Mouse (Mus musculus) T-cell, adult 2 months (primary cell): Measurements from ENCODE around the gene Appl1.

ENCODE experiments used
- DNase-seq: peaks from one replicate; pipeline ENCODE4 v3.0.0; 2022; ENCODE audit warnings: low spot score

Gene Appl1

DNA sequence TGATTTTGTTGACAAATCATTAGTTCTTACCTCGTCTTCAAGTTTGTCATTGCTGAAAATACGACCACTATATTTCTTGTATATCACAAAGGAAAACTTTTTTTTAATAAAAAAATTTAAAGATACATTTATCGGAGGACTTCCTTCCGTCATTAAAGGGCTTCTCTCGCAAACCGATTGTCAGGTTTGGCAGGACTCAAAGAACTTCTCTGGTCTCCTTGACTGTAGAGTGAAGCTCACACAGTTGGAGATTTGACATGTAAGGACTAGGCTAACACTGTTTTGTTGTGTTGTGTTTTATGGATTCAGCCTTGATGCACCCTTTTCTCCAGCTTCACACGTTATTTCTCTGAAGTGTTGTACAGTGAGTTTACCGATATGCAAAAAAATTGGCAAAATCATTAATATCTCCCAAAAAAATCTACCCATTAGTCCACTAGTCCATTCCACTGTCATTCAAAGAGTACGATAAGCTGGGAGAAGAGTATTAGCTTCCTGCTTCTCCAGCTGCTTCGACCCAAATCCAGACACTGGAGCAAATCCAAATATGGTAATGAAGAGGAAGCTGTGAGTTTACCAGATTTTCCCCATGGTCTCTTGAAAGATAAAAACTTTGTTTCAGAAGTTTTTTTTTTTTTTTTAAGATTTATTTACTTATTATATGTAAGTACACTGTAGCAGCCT is at the start of gene Appl1:
Appl1 (minus strand) TSS at position 127 of the 684 bp plus-strand sequence.
- no peak for DNase-seq

DNA sequence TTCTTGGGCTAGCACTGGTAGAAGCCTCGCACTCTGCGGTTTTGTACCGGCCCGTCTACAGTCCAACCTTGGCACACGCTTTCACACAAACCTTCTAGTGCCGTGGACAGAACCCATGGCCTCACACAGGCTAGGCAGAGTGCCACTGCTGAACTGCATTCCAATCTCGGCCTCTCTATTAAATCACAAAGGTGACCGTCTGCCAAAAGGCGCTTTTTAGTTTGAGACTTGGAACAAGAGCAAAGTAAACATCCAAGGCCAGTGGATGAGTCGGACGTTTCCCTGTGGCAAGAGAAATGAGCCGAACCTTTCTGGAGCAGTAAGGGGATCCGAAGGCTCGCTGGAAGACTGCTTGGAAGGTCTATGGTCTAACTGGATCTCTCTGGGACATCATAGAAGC is 48.8 kb upstream of the Appl1 start:
- DNase-seq: no peak

DNA sequence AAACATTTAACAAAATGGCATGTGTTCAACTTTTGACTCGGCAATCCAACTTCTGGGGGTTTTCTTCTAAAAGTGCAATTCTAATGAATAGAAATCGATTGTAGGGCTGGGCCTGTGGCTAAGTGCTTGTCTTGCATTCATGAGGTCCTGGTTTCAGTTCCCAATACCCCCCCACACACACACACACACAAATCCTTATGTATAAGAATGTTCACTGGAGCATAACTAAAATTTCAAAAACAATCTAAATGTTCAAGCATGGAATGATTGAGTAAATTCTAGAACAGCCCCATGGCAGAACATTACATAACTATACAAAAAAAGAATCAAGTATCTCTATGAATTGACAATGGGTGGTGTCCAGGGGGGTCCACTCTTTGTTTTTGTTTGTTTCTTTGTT is 46.9 kb upstream of the Appl1 start:
- no peak for DNase-seq

DNA sequence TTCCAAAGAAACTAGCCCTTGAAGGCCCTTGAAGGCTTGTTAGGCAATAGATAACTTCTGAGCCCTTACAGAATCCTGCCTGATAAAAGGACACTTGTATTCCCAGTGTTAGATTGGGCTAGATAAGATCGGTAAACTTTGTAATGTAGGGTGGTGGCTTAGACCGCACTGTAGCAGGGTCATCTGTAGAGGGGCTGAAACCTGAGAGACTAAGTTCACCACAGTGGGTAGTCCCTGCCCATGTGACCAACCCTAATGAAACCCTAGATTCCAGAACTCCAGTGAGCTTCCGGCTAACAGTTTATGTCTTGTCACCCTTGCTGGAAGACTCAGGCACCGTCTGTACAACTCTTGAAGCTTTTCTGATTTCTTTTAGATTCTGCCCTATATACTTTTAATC is 42.6 kb upstream of the Appl1 start:
- no peak for DNase-seq

DNA sequence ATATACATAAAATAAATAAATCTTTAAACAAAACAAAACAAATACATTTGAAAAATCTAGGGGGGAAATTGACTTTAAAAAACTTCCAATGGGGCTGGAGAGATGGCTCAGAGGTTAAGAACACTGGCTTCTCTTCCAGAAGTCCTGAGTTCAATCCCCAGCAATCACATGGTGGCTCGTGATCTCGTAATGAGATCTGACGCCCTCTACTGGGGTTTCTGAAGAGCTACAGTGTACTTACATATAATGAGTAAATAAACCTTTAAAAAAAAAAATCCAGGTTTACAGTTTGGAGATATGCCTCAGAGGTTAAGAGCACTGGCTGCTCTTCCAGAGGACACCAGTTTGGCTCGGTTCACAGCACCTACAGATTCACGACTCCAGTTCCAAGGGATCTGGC is 40.5 kb upstream of the Appl1 start:
- DNase-seq: no peak

DNA sequence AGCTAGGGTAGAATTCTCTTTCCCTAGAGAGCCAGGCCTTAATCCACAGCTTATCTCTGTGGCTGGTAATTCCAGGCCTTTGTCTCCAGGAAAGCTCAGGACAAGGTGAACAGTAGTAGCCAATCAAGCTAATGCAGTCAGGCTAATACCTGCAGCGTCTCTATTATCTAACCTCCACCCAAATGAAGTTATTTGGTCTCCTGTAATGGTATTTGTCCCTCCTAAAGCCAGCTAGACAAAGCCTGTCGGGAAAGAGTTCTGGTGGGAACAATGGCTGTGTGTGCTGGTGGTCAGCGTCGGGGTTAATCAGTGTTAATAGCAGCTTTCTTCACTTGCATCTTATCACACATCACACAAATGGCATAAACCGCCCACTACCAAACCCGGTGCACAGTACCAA is 34.9 kb upstream of the Appl1 start:
- no peak for DNase-seq

DNA sequence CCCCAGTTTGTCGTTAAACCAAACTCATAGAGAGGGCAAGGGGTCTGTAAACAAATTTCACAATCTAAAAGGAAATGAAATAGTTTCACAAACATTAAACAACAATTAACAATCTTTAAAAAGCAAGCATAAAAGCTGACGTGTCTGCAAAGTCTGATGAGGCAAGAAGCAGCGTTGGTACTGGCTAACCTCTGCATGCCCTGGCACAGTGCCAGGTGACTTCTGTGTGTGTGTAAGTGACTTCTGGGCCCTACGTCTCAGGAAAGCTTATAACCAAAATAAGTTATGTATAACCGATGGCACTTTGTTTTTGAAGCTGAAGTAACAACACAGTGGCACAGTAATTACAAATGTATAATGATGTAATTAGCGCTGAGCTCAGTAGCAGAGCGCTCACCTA is 33.9 kb upstream of the Appl1 start:
- DNase-seq: no peak

DNA sequence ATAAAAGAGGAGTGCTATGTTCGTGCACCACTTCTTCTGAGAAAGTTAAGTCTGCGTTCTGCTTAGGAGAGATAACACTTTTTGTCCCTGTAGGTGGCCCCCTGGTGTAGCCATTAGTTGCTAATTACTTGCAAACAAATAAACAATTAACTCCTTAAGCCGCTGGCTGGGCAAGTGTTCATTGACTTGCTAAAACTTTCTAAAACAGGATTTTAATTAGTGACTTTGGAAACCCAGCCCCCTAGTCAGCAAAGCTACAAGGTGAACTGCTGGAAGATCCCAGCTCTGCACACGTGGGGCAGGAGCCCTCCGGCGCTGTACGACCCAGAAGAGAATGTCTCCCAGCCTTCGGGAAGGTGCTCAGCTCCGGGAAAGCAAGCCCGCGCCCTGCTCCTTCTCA is 29.4 kb upstream of the Appl1 start:
- no peak for DNase-seq

DNA sequence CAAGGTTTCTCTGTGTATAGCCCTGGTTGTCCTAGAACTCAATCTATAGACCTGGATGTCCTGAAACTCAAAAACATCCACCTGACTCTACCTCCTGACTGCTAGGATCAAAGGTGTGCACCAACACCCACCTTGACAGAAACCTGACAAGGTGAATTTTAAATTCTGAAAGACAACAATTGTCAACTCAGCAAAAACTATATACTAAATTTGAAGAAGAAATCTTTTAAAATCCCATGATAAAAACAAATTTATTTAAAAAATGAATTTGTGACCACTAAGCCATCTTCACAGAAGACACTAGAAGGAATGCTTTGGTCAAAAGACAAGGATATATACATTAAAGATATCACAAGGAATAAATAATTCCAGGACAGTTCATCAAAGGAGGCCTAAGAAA is 25.2 kb upstream of the Appl1 start:
- DNase-seq: no peak

DNA sequence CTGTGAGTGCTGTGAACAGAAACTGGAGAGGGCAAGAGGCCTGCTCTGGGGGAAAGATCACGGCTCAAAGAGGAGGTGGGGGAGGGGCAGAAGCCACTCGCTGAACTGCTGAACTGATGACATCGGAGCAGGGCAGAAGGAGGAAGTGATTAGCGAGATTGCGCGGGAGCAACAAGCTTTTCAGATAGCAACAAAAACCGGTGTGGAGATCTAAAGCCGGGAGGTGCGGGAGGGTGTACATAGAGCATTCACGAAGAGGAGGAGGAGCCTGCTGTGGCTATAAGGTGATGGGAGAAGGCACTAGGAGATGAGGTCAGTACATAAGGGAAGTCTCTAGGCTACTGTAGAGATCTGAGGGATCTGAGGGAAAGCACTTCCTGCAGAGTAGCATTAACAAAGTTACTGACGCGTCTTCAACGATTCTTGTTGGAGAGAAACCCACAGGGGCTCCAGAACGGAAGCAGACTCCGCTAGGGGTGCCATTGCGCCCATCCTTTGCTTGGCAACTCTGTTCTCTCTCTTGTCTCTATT is 23.2 kb upstream of the Appl1 start, which contains the start of gene Hesx1:
Hesx1 (plus strand) TSS at position 206 of the 531 bp plus-strand sequence.
- peak; percentile 82 for DNase-seq

DNA sequence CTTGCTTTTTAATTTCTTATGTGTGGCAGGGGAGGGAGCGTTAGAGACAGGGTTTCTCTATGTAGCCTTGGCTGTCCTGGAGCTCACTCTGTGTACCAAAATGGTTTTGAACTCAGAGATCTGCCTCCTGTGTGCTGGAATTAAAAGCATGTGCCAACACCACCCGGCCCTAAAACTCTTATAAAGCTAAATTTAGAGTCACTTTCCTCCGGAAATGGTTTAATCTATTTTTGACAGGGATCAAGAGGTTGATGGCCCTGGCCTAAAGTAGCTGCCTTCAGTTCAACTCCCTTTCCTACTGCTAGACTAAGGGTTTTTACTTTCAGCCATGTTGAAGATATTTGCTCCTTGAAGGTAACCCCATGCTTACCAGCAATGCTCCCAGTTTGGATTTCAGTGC is 22.4 kb upstream of the Appl1 start:
- no peak for DNase-seq

DNA sequence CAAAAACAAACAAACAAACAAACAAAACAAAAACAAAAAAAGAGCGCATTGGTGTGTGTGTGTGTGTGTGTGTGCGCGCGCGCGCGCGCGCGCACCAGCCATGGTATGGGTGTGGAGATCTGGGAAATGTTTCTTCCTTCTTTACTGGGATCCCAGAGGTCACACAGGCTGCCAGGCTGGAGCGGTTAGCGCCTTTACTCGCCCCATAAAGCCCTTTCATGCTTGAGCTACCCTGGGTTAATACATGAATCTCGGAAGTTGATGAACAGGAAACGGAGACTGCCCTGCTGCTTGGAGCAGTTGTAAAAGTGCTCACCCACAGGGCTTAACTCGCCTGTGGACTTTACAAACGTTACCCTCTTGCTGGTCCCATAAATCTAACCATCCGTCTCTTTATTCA is 20.6 kb upstream of the Appl1 start:
- DNase-seq: no peak

DNA sequence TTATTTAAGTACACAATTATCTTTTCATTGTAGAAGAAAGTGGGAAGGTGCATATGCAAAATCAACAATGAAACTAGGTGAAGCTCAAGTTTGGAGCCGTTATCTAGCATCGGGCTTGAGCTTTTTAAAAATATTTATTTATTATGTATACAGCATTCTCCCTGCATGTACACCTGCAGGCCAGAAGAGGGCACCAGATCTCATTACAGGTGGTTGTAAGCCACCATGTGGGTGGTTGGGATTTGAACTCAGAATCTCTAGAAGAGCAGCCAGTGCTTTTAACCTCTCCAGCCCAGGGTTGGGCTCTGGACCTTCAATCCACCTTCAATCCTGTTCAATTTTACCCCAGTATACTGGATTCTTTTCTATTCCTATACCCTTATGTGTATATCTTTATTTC is 17.7 kb upstream of the Appl1 start:
- peak; percentile 29 for DNase-seq

DNA sequence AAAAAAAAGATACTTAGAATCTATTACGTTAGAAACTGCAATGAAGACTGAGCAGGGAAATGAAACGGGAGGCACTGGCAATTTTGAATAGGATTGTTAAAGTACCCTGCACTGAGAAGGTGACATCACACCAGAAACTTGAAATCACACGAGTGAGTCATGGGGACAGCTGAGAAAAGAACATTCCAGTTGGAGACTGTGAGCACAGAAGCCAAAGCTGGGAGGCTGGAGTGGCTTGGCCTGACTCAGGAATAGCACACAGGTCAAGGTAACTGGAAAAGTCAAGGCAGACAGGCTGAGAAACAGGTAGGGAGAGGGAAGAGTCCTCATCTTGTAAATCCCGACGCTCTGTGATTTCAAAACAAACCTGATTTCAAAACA is 11.1 kb upstream of the Appl1 start:
- no peak for DNase-seq

DNA sequence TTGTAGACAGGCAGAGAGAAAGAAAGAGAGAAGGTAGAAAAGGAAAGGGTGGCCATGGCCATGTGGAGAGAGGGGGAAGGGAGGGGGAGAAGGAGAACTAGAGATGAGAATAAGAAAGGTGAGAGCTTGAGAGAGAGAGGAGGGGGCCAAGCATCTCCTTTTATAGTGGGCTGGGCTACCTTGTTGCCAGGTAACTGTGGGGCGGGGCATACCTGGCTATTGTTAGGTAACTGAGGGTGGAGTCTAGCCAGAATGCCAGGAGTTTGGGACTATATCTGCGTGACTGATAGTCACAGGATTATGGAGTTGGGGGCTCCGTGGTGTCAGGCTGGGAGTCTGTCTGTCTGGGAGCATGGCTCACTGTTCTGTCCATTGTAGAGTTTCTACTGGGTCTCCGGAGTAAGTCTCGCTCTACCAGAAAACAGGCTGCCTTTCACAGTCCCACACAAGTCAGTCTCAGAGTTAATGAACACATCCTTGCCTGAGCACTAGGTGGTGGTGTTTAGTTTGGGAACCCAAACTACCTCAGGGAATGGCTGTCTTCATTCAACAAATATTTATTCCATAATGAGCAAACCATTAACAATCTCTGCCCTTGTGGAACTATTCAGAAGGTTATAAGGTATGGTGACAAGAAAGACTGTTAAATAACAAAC is 10.6 kb upstream of the Appl1 start:
- DNase-seq: no peak

DNA sequence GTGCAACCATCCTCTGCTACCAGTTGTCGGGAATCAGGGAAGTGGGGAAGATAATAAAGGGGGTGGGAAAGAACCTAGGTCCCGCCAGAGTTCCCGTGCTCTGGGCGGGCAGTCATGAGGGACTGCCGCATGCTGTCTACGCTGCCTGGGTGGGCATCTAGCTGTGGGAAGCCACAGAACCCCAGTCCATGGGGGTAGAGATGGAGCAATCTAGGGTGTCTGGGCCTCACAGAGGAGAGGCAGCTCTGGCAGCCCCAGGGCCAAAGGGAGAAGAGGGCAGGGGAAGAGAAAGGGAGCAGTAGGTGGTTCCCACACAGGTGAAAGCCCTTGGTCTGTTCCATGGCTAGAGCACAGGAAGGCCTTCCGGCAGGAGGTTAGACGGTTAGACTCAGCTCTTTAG is 10.0 kb upstream of the Appl1 start:
- DNase-seq: no peak

DNA sequence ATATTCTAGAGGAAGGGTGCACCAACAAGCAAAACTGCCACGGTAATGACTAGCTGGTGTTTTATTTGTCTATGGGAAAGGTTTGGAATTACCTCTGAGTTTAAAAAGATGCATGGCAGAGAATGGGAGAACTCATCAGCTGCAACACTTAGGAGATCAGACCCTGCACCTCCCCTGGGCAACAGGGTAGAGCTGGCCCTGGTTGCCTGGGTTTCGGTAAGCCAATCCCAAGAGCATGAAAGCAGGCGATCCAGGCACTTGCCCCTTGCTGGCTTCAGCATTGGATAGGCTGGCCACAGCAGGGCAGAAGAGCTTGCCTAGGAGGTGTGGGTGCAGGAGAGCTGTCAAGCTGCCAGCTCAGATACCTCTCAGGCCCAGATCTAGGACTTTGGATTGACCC is 8.8 kb upstream of the Appl1 start:
- no peak for DNase-seq

DNA sequence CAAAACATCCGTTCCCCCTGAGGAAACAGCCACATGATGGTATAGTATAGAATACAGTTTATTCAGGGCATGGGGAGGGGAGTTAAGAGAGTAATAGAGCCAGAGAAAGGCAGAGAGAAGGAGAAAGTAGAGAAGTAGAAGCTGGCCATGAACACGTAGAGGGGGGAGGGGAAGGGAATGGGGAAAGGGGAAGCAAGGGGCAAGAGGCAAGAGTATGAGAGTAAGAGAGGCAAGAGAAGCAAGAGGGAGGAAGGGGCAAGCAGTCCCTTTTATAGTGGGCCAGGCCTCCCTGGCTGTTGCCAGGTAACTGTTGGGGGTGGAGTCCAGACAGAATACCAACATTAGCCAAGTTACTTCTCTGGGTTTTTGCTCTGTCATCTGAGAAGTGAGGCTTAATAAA is 6.5 kb upstream of the Appl1 start:
- DNase-seq: no peak

DNA sequence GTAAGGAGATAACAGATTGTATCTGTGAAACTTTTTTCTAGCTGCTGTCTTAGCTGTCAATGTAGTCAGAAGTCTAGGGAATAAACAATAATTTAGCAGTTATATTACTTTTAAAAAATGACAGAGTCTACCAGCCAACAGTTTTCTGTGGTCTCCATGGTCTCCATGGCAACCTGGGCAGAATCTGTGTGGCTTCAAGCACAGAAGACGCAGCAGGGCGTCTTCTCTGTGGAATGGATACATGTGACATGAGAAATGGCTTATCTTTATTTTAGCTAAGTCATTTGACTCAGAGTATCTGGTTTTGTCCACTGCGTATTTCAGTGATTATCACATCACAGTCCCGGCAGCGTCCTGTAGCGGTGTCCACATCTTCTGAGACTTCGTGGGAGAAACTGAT is 5.2 kb upstream of the Appl1 start:
- DNase-seq: no peak

DNA sequence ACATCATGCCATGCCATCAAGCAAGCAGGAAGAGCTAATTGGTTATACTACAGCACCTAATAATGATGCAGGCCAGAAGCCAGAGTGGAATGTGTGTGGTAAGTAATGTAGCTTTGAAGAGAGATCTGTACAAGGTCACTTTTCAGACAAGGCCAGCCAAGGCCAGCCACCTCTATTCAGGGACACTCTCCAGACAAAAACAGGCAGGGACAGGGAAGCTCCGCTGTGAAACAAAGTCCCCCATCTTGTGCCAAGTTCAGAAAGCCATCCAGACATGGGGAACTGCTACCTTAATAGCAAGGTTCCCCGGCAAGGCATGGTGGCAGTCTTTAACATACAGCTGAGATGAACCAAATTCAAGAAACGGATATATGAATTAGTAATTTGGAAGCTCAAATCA is 4.5 kb upstream of the Appl1 start:
- DNase-seq: no peak

DNA sequence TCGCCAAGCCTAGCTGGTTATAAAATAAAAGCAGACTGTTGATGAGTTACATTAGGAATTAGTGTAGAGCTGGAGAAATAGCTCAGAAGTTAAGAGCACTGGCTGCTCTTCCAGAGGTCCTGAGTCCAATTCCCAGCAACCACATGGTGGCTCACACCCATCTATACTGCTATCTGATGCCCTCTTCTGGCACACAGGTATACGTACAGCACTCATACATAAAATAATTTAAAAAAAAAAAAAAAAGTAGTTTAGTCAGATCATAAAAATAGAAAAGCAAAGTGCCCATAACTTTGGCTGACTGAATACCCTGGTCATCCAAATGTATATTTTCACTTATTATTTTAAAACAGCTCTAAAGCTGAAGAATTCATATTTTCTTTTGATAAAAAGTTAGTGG is 2.1 kb upstream of the Appl1 start:
- no peak for DNase-seq

DNA sequence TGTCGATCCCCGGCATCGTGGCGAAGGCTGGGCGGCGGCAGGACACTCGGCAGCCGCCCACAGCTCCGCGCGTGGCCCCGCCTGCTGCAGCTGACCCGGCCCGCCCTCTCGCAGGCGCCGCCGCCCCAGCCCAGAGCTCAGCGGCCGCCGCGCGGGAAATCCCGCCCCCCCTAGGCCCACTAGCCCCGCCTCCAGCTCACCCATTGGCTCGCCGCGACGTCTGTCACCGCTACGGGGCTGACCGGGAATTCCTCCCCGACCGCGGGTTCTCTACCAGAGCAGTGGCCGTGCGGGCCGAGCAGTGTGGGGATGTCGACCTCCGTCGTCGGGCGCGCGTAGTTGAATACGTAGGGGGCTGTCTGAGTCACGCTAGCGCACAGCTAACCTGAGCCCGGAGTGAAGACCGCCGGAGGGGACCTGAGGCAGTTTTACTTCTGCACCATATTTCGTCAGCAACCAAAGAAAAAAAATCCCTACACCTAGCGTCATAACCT is 546 bp downstream of the Appl1 start:
- peak; percentile 87 for DNase-seq

DNA sequence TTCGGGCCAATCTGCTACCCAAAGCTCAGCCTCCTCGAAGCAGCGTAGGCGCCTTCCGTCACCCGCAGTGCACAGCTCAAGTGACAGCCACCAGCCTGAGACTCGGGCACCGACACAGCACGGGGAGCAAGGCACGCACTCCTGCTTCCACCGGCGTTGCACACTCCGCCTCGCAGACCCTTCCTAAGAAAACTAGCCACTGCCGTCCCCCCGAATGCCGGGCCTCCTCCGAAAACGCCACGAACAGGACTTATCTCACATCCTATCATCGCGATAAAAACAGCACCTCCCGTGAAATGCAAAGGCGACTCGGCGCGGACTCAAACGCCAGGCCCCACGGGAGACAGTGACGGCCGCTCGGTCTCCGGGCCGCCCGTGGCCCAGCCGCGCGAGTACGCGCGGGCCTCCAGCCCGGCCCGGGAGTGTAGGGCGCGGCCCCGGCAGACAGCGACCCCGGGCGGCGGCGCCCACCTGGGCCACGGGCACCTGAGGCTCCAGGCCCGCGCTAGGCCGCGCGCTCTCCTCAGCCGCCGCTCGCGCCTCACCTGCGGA is 1.1 kb downstream of the Appl1 start:
- peak; percentile 68 for DNase-seq
